Mouse (Mus musculus) kidney, postnatal 36 days (tissue): ENCODE data around the gene Gpr179.
"Not testable (repeated sequence)": the region's sequence is repeated elsewhere in the genome, so short reads cannot be mapped to it uniquely, and the experiment has no call there.

ENCODE experiments used
- DNase-seq, 2 experiments: peaks; one replicate each; pipeline ENCODE4 v3.0.0; 2021 to 2022; ENCODE audit warnings: mixed read lengths in 2 of 2

Gene Gpr179

GRCm38 (mm10) chr11:97315504-97316503 lies 36.1 kb downstream of the Gpr179 start, which contains the start of gene Mrpl45:
Mrpl45 (plus strand) TSS chr11:97315716.
- DNase-seq = peak; percentile 99

DNA sequence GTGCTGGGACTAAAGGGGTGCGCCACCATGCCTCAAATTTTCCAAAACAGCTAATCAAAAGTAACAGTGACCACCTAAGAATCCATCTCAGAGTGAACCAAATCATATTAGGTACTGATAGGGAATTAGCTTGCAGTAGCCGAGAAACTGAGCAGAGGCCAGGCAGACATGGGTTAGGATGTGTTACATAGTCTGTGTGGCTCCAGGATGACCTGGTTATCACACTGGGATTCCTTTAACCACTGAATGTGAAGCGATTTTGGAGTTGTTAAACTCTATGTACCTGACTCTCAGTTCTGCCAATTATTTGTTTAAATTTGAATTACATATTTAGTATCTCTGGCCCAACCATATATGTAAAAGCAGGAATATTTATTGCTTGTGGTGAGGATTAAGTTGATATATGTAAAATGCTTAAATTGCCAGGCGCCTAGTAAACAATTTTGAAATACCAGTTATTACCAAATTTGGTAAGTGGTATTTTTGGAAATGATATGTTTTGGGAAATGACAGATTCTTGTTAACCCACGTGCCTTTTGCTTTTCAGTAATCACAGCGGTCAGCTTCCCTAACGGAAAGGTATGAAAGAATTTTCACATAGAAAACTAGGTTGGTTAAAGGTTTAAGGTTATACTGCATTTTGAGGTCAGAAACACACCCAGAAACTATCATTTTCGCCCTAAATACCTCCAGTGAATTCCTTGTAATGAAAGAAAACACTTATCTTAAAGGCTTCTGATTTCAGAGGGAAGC lies 37.0 kb downstream of the Gpr179 start:
- no peak for DNase-seq

GRCm38 (mm10) chr11:97314110-97314509 lies 37.8 kb downstream of the Gpr179 start:
- no peak for DNase-seq

DNA sequence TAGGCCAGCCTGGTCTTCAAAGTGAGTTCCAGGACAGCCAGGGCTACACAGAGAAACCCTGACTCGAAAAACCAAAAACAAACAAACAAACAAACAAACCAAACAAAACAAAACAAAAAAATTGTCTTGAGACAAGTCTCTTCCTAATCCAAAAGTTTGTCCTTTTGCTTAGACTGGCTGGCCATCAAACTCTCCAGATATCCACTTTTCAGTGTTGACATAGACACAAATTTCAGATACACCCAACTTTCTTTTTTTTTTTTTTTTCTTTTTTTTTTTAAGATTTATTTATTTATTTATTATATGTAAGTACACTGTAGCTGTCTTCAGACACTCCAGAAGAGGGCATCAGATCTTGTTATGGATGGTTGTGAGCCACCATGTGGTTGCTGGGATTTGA lies 39.0 kb downstream of the Gpr179 start:
- not testable (repeated sequence) for DNase-seq

DNA sequence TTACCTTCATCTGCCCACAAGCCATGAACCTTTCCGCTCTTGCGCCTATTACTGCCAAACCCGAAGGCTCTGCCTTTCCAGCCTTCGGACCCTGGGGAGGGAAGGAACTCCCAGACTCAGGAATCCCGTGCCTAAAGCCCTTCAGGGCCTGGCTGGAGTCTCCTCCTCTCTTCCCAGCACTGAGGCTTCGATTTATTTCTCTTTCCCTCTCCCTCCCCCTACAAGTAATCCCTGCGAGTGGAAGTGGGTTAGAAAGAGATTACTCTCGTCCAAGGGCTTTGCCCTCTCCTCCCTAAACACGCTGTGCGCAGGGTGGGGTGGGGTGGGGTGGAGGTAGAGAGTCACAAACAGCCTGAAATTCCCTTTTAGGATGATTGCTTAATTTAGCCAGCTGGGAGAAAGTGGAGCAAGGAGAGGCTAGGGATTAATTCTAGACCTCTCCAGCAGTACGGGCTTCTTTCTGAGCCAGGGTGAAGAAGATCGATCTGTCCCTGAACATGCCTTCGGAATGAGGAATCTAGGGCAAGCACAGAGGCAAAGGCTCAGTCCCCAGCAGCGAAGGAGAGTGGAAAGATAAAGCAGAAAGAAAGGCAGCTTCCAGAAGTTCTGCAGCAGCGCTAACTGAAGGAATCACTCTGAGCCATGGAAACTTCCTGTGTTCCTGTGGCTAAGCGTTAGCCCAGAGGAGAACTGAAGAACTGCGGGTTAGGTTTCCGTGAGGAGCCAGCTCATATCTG lies 40.8 kb downstream of the Gpr179 start:
- peak in 1 of 2 experiments; percentile 33 for DNase-seq

GRCm38 (mm10) chr11:97309911-97310571 lies 41.8 kb downstream of the Gpr179 start:
- peak; percentile 83 to 85 for DNase-seq

GRCm38 (mm10) chr11:97309451-97309836 lies 42.4 kb downstream of the Gpr179 start:
- peak; percentile 69 to 74 for DNase-seq

- DNase-seq = no peak
Observed at GRCm38 (mm10) chr11:97308806-97309450, 42.9 kb downstream of the Gpr179 start.

GRCm38 (mm10) chr11:97307294-97308069 lies 44.4 kb downstream of the Gpr179 start:
- no peak for DNase-seq

- DNase-seq = no peak
Observed at GRCm38 (mm10) chr11:97304631-97305030, 47.2 kb downstream of the Gpr179 start.

GRCm38 (mm10) chr11:97302231-97302781 lies 49.6 kb downstream of the Gpr179 start:
- peak; percentile 71 to 91 for DNase-seq

- no peak for DNase-seq
Observed at GRCm38 (mm10) chr11:97301406-97301805, 50.5 kb downstream of the Gpr179 start.

DNA sequence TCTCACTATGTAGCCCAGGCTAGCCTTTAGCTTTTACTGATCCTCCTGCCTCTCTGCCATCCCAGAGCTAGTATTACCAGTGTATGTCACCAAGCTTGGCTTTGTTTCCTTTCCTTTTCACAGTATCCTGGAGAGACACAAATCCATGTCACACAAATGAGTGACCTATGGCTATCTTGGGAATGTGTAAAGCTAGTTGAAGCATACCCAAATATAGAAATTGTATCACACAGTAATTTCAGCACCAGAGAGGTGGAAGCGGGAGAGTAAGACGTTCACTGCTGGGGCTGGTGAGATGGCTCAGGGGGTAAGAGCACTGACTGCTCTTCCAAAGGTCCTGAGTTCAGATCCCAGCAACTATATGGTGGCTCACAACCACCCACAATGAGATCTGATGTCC lies 51.9 kb downstream of the Gpr179 start:
- no peak for DNase-seq

DNA sequence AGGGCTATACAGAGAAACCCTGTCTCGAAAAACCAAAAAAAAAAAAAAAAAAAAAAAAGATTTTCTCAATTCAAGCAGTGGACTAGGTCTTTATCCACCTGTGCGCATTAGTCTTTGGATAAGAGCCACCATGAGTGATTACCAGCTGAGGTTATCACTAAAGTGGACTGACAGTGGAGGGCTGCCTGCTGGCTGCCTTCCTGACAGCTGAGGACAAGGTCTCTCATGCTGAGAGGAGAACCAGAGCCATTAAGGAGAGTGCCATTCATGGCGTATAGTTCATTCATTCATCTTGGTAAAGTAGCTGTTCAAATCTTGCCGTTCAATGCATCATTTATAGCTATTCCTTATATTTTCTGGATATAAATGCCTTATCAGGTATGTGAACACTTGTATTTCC lies 55.3 kb downstream of the Gpr179 start:
- DNase-seq = no peak

DNA sequence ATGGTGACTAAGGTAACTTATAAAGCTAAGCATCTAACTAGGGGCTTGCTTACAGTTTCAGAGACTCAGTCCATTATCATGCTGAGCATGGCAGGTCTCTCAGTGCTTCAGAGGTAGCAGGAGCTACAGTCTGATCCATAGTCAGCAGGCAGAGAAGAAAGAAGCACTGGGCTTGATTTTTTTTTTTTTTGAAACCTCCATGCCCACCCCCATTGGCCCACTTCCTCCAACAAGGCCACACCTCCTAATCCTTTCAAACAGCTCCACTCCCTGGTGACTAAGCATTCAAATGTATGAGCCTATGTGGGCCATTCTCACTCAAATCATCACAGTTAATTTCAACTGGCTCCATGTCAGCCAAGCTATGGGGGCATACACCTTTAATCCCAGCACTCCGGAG lies 59.1 kb downstream of the Gpr179 start:
- no peak for DNase-seq

DNA sequence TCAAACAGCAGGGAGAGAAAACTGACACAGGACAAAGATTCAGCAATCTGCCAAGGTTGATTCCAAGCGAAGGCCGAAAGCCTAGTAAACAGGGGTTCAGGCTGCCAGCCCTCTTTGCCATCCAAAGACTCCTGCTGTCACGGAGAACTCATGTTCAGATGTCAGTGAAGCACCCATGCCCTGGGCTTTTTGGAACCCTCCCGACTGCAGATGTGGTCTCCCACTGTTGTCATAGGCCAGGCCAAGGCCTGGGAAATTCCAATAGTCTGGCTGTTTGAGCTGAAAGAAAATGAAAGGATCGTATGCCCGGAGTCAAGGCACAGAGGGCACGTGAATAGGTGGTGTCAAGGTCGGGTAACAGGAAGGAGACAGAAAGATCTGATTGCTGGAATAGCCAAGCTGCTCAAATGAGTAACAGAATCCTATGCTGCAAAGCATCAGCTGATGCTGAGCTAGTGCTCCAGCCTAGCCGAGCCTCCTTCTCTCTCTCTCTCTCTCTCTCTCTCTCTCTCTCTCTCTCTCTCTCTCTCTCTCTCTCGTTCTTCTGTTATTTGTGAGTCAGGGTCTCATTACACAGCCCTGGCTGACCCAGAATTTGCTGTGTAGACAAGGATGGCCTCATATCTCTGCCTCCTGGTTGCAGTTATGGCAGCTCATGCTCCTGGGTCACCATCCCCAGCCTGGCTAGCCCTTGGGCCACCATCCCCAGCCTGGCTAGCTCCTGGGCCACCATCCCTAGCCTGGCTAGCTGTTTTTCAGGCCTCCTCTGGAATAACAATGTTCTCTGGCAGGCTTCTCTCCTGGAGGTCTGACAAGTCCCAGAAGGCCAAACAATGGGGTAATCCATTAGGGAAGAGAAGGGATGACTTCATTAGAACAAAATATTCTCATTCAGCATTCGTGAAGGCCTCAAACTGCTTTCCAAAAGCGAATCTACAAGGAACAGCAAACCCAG lies 62.3 kb downstream of the Gpr179 start:
- DNase-seq = no peak

- DNase-seq = no peak
Observed at GRCm38 (mm10) chr11:97287643-97288042, 64.2 kb downstream of the Gpr179 start.

- no peak for DNase-seq
Observed at GRCm38 (mm10) chr11:97286973-97287372, 64.9 kb downstream of the Gpr179 start.
